11 mouse cellular contexts compared by ENCODE assay signal in genomic region chr13:34087052-34087812, GRCm38 (mm10). TPM values are rescaled to one million over a fixed set of nuclear protein-coding genes. Genes with fewer than 3 reads are reported as not detected.
DNase-seq lines count a peak whose midpoint lies in the region; ATAC-seq and TF ChIP-seq lines count a peak whose summit lies in the region.
"Had no signal": no experiment of that assay in that cellular context is flagged by ENCODE, and none has a peak within 500 bp of the region (broad histone marks: within the 10 kb centered on the region; RNA-seq: fewer than 3 reads in every experiment).

No protein-coding gene starts in this region.

- H3K4me1 ChIP-seq in hindbrain, embryonic 11.5 days (replicated peaks; ENCODE audit: control insufficient read depth, insufficient read depth, low read length): no peaks in the 10 kb centered on the region
- H3K4me1 ChIP-seq in neural tube, embryonic 12.5 days: peaks cover 25% of the 10 kb centered on the region
- peaks cover 25% of the 10 kb centered on the region for H3K4me1 ChIP-seq in thymus, adult 2 months (replicated peaks; ENCODE audit: control insufficient read depth, insufficient read depth, low read length)

- DNase-seq in layer of hippocampus, adult 2 months (ENCODE audit: low spot score in 2 of 2): no peak
- no peak for DNase-seq in layer of hippocampus, adult 9-11 months
- DNase-seq in brain, embryonic 14.5 days (ENCODE audit: low read depth): peak; percentile 82
- no peak for DNase-seq in hindbrain, embryonic 11.5 days (ENCODE audit: low spot score)
- no peak for DNase-seq in thymus, adult 2 months
- DNase-seq: heart, postnatal 36 days; right cerebral cortex, postnatal 14 days had no signal

- WGBS in hindbrain, embryonic 11.5 days: 66% methylated on average over 7 of the region's 7 CpGs
- 50% methylated on average over 7 of the region's 7 CpGs for WGBS in neural tube, embryonic 12.5 days
- WGBS in thymus, adult 2 months: 78% methylated on average over 7 of the region's 7 CpGs

- no peak overlapping the region for H3K4me2 ChIP-seq in hindbrain, embryonic 11.5 days (replicated peaks; ENCODE audit: low read depth, low read length)
- H3K4me2 ChIP-seq in neural tube, embryonic 12.5 days (replicated peaks): no peak overlapping the region

- no peak overlapping the region for H3K9ac ChIP-seq in hindbrain, embryonic 11.5 days (ENCODE audit: low read depth, low read length)
- no peak overlapping the region for H3K9ac ChIP-seq in neural tube, embryonic 12.5 days

- TF ChIP-seq POLR2A in brain, embryonic 14.5 days (IDR thresholded peaks at IDR 0.05; ENCODE audit: borderline replicate concordance, extremely low read depth, insufficient read depth, insufficient read length, poor library complexity, severe bottlenecking): no peak
- no peak for TF ChIP-seq POLR2A in thymus, adult 2 months (IDR thresholded peaks at IDR 0.05; ENCODE audit: control insufficient read depth, extremely low read depth, insufficient read depth, low read length, poor library complexity)

- no peak for TF ChIP-seq CTCF in layer of hippocampus, adult 2 months (conservative IDR thresholded peaks at IDR 0.05)
- no peak for TF ChIP-seq CTCF in brain, embryonic 14.5 days (IDR thresholded peaks at IDR 0.05; ENCODE audit: borderline replicate concordance, extremely low read depth, insufficient read depth, insufficient read length)
- no peak for TF ChIP-seq CTCF in thymus, adult 2 months (IDR thresholded peaks at IDR 0.05; ENCODE audit: borderline replicate concordance, control insufficient read depth, extremely low read depth, insufficient read depth, low read length, poor library complexity)

- no peak overlapping the region for H3K4me3 ChIP-seq in layer of hippocampus, adult 2 months
- H3K4me3 ChIP-seq in hindbrain, embryonic 11.5 days (ENCODE audit: low read depth, low read length): no peak overlapping the region
- H3K4me3 ChIP-seq in neural tube, embryonic 12.5 days: no peak overlapping the region
- H3K4me3 ChIP-seq in thymus, adult 2 months (ENCODE audit: control insufficient read depth, insufficient read depth, low read length): no peak overlapping the region

- no peaks in the 10 kb centered on the region for H3K27me3 ChIP-seq in hindbrain, embryonic 11.5 days (ENCODE audit: control insufficient read depth, insufficient read depth, low read length)
- H3K27me3 ChIP-seq in neural tube, embryonic 12.5 days (replicated peaks): no peaks in the 10 kb centered on the region
- no peaks in the 10 kb centered on the region for H3K27me3 ChIP-seq in thymus, adult 2 months (ENCODE audit: control insufficient read depth, insufficient read depth, low read length)
- H3K27me3 ChIP-seq: Patski had no signal

- H3K9me3 ChIP-seq in hindbrain, embryonic 11.5 days (ENCODE audit: control insufficient read depth, low read length): no peaks in the 10 kb centered on the region
- no peaks in the 10 kb centered on the region for H3K9me3 ChIP-seq in neural tube, embryonic 12.5 days

- no peaks in the 10 kb centered on the region for H3K36me3 ChIP-seq in hindbrain, embryonic 11.5 days (ENCODE audit: control insufficient read depth, insufficient read depth, low read length)
- no peaks in the 10 kb centered on the region for H3K36me3 ChIP-seq in neural tube, embryonic 12.5 days
- no peaks in the 10 kb centered on the region for H3K36me3 ChIP-seq in thymus, adult 2 months (ENCODE audit: control insufficient read depth, insufficient read depth, low read length)

- peak; percentile 21; the same call in 1 of the 2 replicates for ATAC-seq in hindbrain, embryonic 11.5 days (ENCODE audit: low FRiP score)
- ATAC-seq in neural tube, embryonic 12.5 days (ENCODE audit: low FRiP score, low read depth): 0 out of 2 replicates have a peak, but pooled peaks have one; percentile 22
- no peak for ATAC-seq in activated CD4-positive, CD25-positive, alpha-beta regulatory T cell, adult 4 months

- peak overlapping the region; percentile 72 for H3K27ac ChIP-seq in layer of hippocampus, adult 2 months
- no peak overlapping the region for H3K27ac ChIP-seq in hindbrain, embryonic 11.5 days (ENCODE audit: low read depth, low read length)
- H3K27ac ChIP-seq in neural tube, embryonic 12.5 days: no peak overlapping the region
- H3K27ac ChIP-seq in thymus, adult 2 months (ENCODE audit: control insufficient read depth, insufficient read depth, low read length): no peak overlapping the region

RNA-seq across cellular contexts. Expression of gene Tubb2a, which starts 9.4 kb away (rescaled TPM):
- total RNA-seq in layer of hippocampus, adult 2 months (2021): 1,000 to 10,000 TPM in 1 of 2 experiments, 100 to 1,000 TPM in 1; 962 to 1,047 TPM
- polyA plus RNA-seq in brain, embryonic 14.5 days (2012; rRNA removed): 3,454 and 3,966 TPM in 2 replicates
- polyA plus RNA-seq in hindbrain, embryonic 11.5 days (2014; fragmentation: Nextera tagmentation; extraction: Ambion mirVana): 422 and 447 TPM in 2 replicates
- polyA plus RNA-seq in neural tube, embryonic 12.5 days (2016; fragmentation: Nextera tagmentation; extraction: Ambion mirVana): 960 and 968 TPM in 2 replicates
- polyA plus RNA-seq in thymus, adult 2 months (2012; rRNA removed): 469 and 567 TPM in 2 replicates
- polyA plus RNA-seq in activated CD4-positive, CD25-positive, alpha-beta regulatory T cell, adult 4 months (2017; shearing (Covaris generic)): 1 to 10 TPM; 4.7 to 5.4 TPM

RNA-seq across cellular contexts. Expression of gene Tubb2b, which starts 43.0 kb away (rescaled TPM):
- 100 to 1,000 TPM; 227 to 233 TPM for total RNA-seq in layer of hippocampus, adult 2 months (2021)
- polyA plus RNA-seq in brain, embryonic 14.5 days (2012; rRNA removed): 7,416 and 8,191 TPM in 2 replicates
- 318 and 341 TPM in 2 replicates for polyA plus RNA-seq in hindbrain, embryonic 11.5 days (2014; fragmentation: Nextera tagmentation; extraction: Ambion mirVana)
- 425 and 501 TPM in 2 replicates for polyA plus RNA-seq in neural tube, embryonic 12.5 days (2016; fragmentation: Nextera tagmentation; extraction: Ambion mirVana)
- polyA plus RNA-seq in thymus, adult 2 months (2012; rRNA removed): 217 and 264 TPM in 2 replicates
- polyA plus RNA-seq in activated CD4-positive, CD25-positive, alpha-beta regulatory T cell, adult 4 months (2017; shearing (Covaris generic)): 1 to 10 TPM in 1 of 2 experiments, under 1 TPM in 1; 0.69 to 1.0 TPM
- total RNA-seq: megakaryocyte-erythroid progenitor cell, adult 5-6 weeks had no signal

RNA-seq across cellular contexts. Expression of gene Bphl, which starts 49.8 kb away (rescaled TPM):
- total RNA-seq in layer of hippocampus, adult 2 months (2021): 10 to 100 TPM; 50.8 to 51.9 TPM
- polyA plus RNA-seq in brain, embryonic 14.5 days (2012; rRNA removed): 27.7 and 31.5 TPM in 2 replicates
- 30.3 and 31.1 TPM in 2 replicates for polyA plus RNA-seq in hindbrain, embryonic 11.5 days (2014; fragmentation: Nextera tagmentation; extraction: Ambion mirVana)
- polyA plus RNA-seq in neural tube, embryonic 12.5 days (2016; fragmentation: Nextera tagmentation; extraction: Ambion mirVana): 34.3 and 35.4 TPM in 2 replicates
- 24.7 and 25.9 TPM in 2 replicates for polyA plus RNA-seq in thymus, adult 2 months (2012; rRNA removed)
- polyA plus RNA-seq in activated CD4-positive, CD25-positive, alpha-beta regulatory T cell, adult 4 months (2017; shearing (Covaris generic)): 10 to 100 TPM; 20.0 to 25.5 TPM

Comparison
In these comparisons a context has a peak if more than half of its experiments do, and no peak if none do; other contexts are left out.
1. RNA of gene Tubb2a, which starts 9.4 kb away (polyA plus RNA-seq): 3,454 to 3,966 TPM in brain, embryonic 14.5 days, 960 to 968 TPM in neural tube, embryonic 12.5 days, 469 to 567 TPM in thymus, adult 2 months and 422 to 447 TPM in hindbrain, embryonic 11.5 days; 4.7 to 5.4 TPM in activated CD4-positive, CD25-positive, alpha-beta regulatory T cell, adult 4 months; every median in the first group is over 10 times any median in the second.
2. RNA of gene Tubb2b, which starts 43.0 kb away (polyA plus RNA-seq): 7,416 to 8,191 TPM in brain, embryonic 14.5 days, 425 to 501 TPM in neural tube, embryonic 12.5 days, 318 to 341 TPM in hindbrain, embryonic 11.5 days and 217 to 264 TPM in thymus, adult 2 months; 0.69 to 1.0 TPM in activated CD4-positive, CD25-positive, alpha-beta regulatory T cell, adult 4 months; every median in the first group is over 100 times any median in the second.